Mouse (Mus musculus) G1E (cell line): ENCODE measurements at regions not wholly inside any gene's neighbourhood (a gene's known extent, or its start where the extent isn't known, plus 50 kb on each side); places are given as distances from the start of the nearest gene placed in this dataset.

Experiments
- ATAC-seq: 2 replicates; pipeline ENCODE4 v1.8.0; 2016; ENCODE audit warnings: mild to moderate bottlenecking; ENCODE audit not compliant: insufficient number of reproducible peaks, poor library complexity, low FRiP score, severe bottlenecking; ENCODE audit errors: extremely low read depth
- DNase-seq: peaks from one replicate; pipeline ENCODE4 v3.0.0; 2012; ENCODE audit warnings: low spot score
- H3K27me3 ChIP-seq: 2 replicates; pipeline ENCODE4 v1.6.1; 2012; ENCODE audit warnings: mild to moderate bottlenecking, low read length, inconsistent platforms; ENCODE audit not compliant: insufficient read depth
- H3K36me3 ChIP-seq: replicated peaks from 2 replicates; pipeline ENCODE3; 2012; ENCODE audit warnings: mild to moderate bottlenecking, inconsistent platforms
- H3K4me1 ChIP-seq: 2 replicates; pipeline ENCODE4 v1.6.1; 2012; ENCODE audit warnings: low read depth, low read length, inconsistent platforms, mixed read lengths; ENCODE audit not compliant: insufficient read depth
- H3K4me3 ChIP-seq: 2 replicates; pipeline ENCODE4 v1.5.1; 2012; ENCODE audit warnings: low read depth, mild to moderate bottlenecking, inconsistent platforms, low read length, moderate library complexity, mixed read lengths
- H3K9me3 ChIP-seq: replicated peaks from 2 replicates; pipeline ENCODE4 v1.6.1; 2012; ENCODE audit warnings: inconsistent platforms
- CTCF ChIP-seq: IDR thresholded peaks from 2 replicates; pipeline ENCODE4 v1.5.1; 2012; ENCODE audit warnings: low read depth, low read length, inconsistent platforms, mixed read lengths
- GATA1 ChIP-seq: IDR thresholded peaks from 2 replicates; pipeline ENCODE4 v1.6.1; 2012; ENCODE audit warnings: borderline replicate concordance, low read length, inconsistent platforms, mixed read lengths
- GATA2 ChIP-seq: IDR thresholded peaks from 2 replicates; pipeline ENCODE4 v1.6.1; 2012; ENCODE audit warnings: low read depth, low read length, inconsistent platforms, borderline replicate concordance
- POLR2AphosphoS5 ChIP-seq: IDR thresholded peaks from 2 replicates; pipeline ENCODE4 v1.6.1; 2012; ENCODE audit warnings: low read depth, low read length, inconsistent platforms; ENCODE audit not compliant: insufficient replicate concordance
- TAL1 ChIP-seq: conservative IDR thresholded peaks from 2 replicates; pipeline ENCODE4 v1.6.1; 2012; ENCODE audit warnings: low read depth, low read length, inconsistent platforms, mixed read lengths

DNA sequence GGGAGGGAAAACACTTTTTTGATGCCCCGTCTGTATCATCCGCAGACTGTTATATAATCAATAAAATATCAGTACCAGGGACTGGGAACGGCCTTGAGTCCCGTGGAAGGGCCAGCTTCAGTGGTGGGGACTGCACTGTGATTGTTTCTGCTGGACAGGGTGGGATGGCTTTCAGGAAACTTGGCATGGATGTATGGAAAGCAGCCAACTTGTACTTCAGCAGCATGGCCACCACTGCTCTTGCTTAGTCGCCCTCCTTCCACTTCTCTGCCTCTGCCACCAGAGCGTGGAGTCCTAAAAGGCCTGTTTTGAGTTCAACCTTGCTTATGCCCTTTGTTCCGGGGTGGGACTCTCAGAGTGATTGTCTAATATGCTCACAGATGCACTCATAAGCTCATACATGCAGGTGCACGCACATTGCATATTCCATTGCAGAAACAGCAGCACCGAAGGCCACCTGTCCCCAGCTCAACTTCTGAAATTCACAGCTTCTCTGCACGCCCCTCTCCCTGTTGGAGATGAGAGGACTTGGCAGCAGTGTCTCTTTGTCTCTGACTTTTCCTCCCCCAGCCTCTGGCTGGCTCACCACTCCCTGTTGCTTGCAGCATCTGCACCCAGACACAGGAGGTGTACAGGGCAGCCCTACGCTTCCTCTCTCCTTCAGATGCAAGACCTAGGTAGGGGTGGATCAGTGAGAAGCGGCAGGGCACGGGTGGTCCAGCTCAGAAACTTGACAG is 91.0 kb upstream of the Grik3 start:
- ATAC-seq (no peak), DNase-seq (no peak)
- H3K9me3 ChIP-seq, result peaks cover 95% of the 10 kb centered on the region
- H3K4me1 ChIP-seq, result no peaks in the 10 kb centered on the region
- H3K36me3 ChIP-seq, result no peaks in the 10 kb centered on the region
- H3K4me3 ChIP-seq, result no peak overlapping the region
- H3K27me3 ChIP-seq, result no peaks in the 10 kb centered on the region
- TF ChIP-seq POLR2AphosphoS5 (no peak), TAL1 (no peak), GATA2 (no peak), GATA1 (no peak), CTCF (no peak)

DNA sequence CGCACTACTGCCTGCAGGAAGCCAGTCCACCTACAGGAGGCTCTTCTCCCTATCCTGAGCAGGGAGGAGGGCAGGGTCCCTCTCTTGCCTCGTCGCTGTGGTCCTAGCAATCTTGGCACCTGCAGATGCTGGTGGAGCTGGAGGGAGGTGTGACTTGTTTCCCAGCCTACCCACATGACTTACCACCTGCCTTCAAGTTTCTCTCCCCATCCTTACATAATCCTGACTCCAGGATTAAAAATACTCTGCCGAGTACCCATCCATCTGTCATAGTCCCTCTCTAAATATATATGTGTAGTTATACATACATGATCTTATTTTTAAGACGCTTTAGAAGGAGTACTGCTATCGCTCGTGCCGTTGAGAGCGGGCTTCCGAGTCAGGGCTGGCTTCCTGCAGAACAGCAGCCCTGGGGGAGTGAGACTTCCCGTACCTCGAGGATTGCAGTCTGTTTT is 93.5 kb upstream of the Grik3 start:
- H3K4me1 ChIP-seq, result no peaks in the 10 kb centered on the region
- TF ChIP-seq CTCF, result no peak
- no peak for TF ChIP-seq POLR2AphosphoS5
- TF ChIP-seq GATA2, result no peak
- no peak for TF ChIP-seq TAL1
- TF ChIP-seq GATA1, result no peak
- no peak overlapping the region for H3K4me3 ChIP-seq
- no peak for DNase-seq
- H3K36me3 ChIP-seq, result no peaks in the 10 kb centered on the region
- H3K9me3 ChIP-seq, result peaks cover 93% of the 10 kb centered on the region
- ATAC-seq, result no peak
- no peaks in the 10 kb centered on the region for H3K27me3 ChIP-seq

- Histone ChIP-seq H3K9me3 (peaks cover 76% of the 10 kb centered on the region), H3K4me3 (no peak overlapping the region), H3K4me1 (no peaks in the 10 kb centered on the region), H3K36me3 (no peaks in the 10 kb centered on the region), H3K27me3 (no peaks in the 10 kb centered on the region)
- ATAC-seq (no peak), DNase-seq (no peak)
- TF ChIP-seq CTCF (no peak), GATA2 (no peak), POLR2AphosphoS5 (no peak), TAL1 (no peak), GATA1 (no peak)
Observed at GRCm38 (mm10) chr4:125391269-125391668, 99.2 kb upstream of the Grik3 start.

DNA sequence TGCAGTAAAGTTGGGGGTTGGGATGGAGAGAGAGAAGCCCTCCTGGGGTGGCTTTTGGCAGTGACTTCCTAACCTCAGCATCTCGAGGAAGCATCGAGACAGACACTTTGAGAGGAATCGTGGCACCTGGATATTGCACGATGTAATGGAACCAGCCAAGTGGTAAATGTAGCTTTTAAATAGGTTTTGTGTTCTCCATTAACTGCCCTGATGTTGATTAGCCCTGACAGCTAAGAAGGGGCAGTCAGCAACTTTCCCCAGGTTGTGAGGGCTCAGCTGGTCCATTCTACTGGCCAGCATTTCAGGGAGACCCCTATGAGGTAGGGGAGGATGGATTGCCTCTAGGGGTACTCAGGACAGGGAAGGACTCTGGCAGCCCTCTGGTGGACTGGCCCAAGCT is 104.7 kb upstream of the Grik3 start:
- Histone ChIP-seq H3K4me1 (no peaks in the 10 kb centered on the region), H3K27me3 (no peaks in the 10 kb centered on the region), H3K4me3 (no peak overlapping the region), H3K9me3 (peaks cover 77% of the 10 kb centered on the region), H3K36me3 (no peaks in the 10 kb centered on the region)
- TF ChIP-seq GATA1, result no peak
- no peak for TF ChIP-seq TAL1
- TF ChIP-seq CTCF, result no peak
- TF ChIP-seq POLR2AphosphoS5, result no peak
- no peak for TF ChIP-seq GATA2
- DNase-seq (no peak), ATAC-seq (no peak)

GRCm38 (mm10) chr4:125364011-125364410 is 126.5 kb upstream of the Grik3 start:
- H3K27me3 ChIP-seq, result no peaks in the 10 kb centered on the region
- no peak for DNase-seq
- ATAC-seq, result no peak
- H3K4me1 ChIP-seq, result no peaks in the 10 kb centered on the region
- no peak overlapping the region; the same call in 1 of the 2 replicates for H3K4me3 ChIP-seq
- H3K9me3 ChIP-seq, result peaks cover 69% of the 10 kb centered on the region
- H3K36me3 ChIP-seq, result no peaks in the 10 kb centered on the region
- no peak for TF ChIP-seq GATA2
- TF ChIP-seq POLR2AphosphoS5, result no peak
- TF ChIP-seq TAL1, result no peak
- TF ChIP-seq CTCF, result no peak
- no peak for TF ChIP-seq GATA1

GRCm38 (mm10) chr4:125361611-125362520 is 128.6 kb upstream of the Grik3 start:
- Histone ChIP-seq H3K4me1 (no peaks in the 10 kb centered on the region), H3K9me3 (peaks cover 82% of the 10 kb centered on the region), H3K36me3 (no peaks in the 10 kb centered on the region), H3K27me3 (no peaks in the 10 kb centered on the region), H3K4me3 (no peak overlapping the region)
- ATAC-seq (no peak), DNase-seq (no peak)
- TF ChIP-seq GATA1 (no peak), TAL1 (no peak), CTCF (no peak), POLR2AphosphoS5 (no peak)
